ENCODE assay signal across 28 mouse cellular contexts in genomic region chr11:87018081-87018480, GRCm38 (mm10). TPM values are rescaled to one million over a fixed set of nuclear protein-coding genes. Genes with fewer than 3 reads are reported as not detected.
A peak's percentile ranks its signal among the peaks of the same experiment; 100 is the strongest.
DNase-seq lines count a peak whose midpoint lies in the region; ATAC-seq and TF ChIP-seq lines count a peak whose summit lies in the region.
"Had no signal": no experiment of that assay in that cellular context is flagged by ENCODE, and none has a peak within 500 bp of the region (broad histone marks: within the 10 kb centered on the region; RNA-seq: fewer than 3 reads in every experiment).

No protein-coding gene starts in this region.

- no peak overlapping the region for H3K4me2 ChIP-seq in limb, embryonic 12.5 days
- H3K4me2 ChIP-seq in stomach, postnatal 0 days (replicated peaks; ENCODE audit: low read depth): no peak overlapping the region
- H3K4me2 ChIP-seq in forebrain, embryonic 15.5 days (replicated peaks): no peak overlapping the region
- H3K4me2 ChIP-seq: embryonic facial prominence, embryonic 13.5 days; forebrain, embryonic 12.5 days; heart, embryonic 11.5 days; hindbrain, embryonic 12.5 days; hindbrain, embryonic 15.5 days had no signal

- H3K4me3 ChIP-seq in limb, embryonic 12.5 days (replicated peaks): no peak overlapping the region
- H3K4me3 ChIP-seq in limb, embryonic 10.5 days: no peak overlapping the region
- H3K4me3 ChIP-seq in bone marrow macrophage, adult 2 months (ENCODE audit: insufficient read depth, low read length): no peak overlapping the region
- no peak overlapping the region for H3K4me3 ChIP-seq in stomach, postnatal 0 days (ENCODE audit: low read depth, low read length)
- H3K4me3 ChIP-seq in forebrain, embryonic 15.5 days: no peak overlapping the region
- H3K4me3 ChIP-seq: embryonic facial prominence, embryonic 10.5 days; embryonic facial prominence, embryonic 13.5 days; erythroblast, embryonic 14.5 days; forebrain, embryonic 12.5 days; gastrocnemius, adult 2 months; hindbrain, embryonic 12.5 days; hindbrain, embryonic 15.5 days had no signal

- peaks cover 25% of the 10 kb centered on the region for H3K4me1 ChIP-seq in limb, embryonic 12.5 days (replicated peaks)
- peaks cover 20% of the 10 kb centered on the region for H3K4me1 ChIP-seq in limb, embryonic 10.5 days
- peaks cover 46% of the 10 kb centered on the region for H3K4me1 ChIP-seq in bone marrow macrophage, adult 2 months (ENCODE audit: control insufficient read depth, insufficient read depth, low read length)
- no peaks in the 10 kb centered on the region for H3K4me1 ChIP-seq in stomach, postnatal 0 days (replicated peaks; ENCODE audit: control insufficient read depth, insufficient read depth)
- no peaks in the 10 kb centered on the region for H3K4me1 ChIP-seq in forebrain, embryonic 15.5 days
- H3K4me1 ChIP-seq: embryonic facial prominence, embryonic 13.5 days; forebrain, embryonic 12.5 days; hindbrain, embryonic 12.5 days; hindbrain, embryonic 15.5 days had no signal

- 34% methylated on average over 4 of the region's 4 CpGs for WGBS in limb, embryonic 12.5 days
- WGBS in limb, embryonic 10.5 days: 68% methylated on average over 4 of the region's 4 CpGs
- WGBS in stomach, postnatal 0 days: 50% methylated on average over 4 of the region's 4 CpGs
- 70% methylated on average over 4 of the region's 4 CpGs for WGBS in forebrain, embryonic 15.5 days

- H3K27me3 ChIP-seq in limb, embryonic 12.5 days: no peaks in the 10 kb centered on the region
- no peaks in the 10 kb centered on the region for H3K27me3 ChIP-seq in limb, embryonic 10.5 days (ENCODE audit: low read depth, poor library complexity, severe bottlenecking)
- no peaks in the 10 kb centered on the region for H3K27me3 ChIP-seq in stomach, postnatal 0 days (ENCODE audit: control insufficient read depth, insufficient read depth, low read length)
- H3K27me3 ChIP-seq in forebrain, embryonic 15.5 days: no peaks in the 10 kb centered on the region
- H3K27me3 ChIP-seq: embryonic facial prominence, embryonic 13.5 days; forebrain, embryonic 12.5 days; hindbrain, embryonic 12.5 days; hindbrain, embryonic 15.5 days; Patski had no signal

- no peak overlapping the region for H3K9ac ChIP-seq in limb, embryonic 12.5 days (replicated peaks)
- no peak overlapping the region for H3K9ac ChIP-seq in stomach, postnatal 0 days (ENCODE audit: low read length)
- H3K9ac ChIP-seq in forebrain, embryonic 15.5 days (replicated peaks): no peak overlapping the region
- H3K9ac ChIP-seq: embryonic facial prominence, embryonic 13.5 days; forebrain, embryonic 12.5 days; hindbrain, embryonic 12.5 days; hindbrain, embryonic 15.5 days had no signal

- no peak for TF ChIP-seq CTCF in bone marrow macrophage, adult 2 months (IDR thresholded peaks at IDR 0.05; ENCODE audit: low read depth, low read length)
- TF ChIP-seq CTCF in stomach, postnatal 0 days (IDR thresholded peaks at IDR 0.05; ENCODE audit: low read depth): no peak

- ATAC-seq in limb, embryonic 12.5 days (ENCODE audit: insufficient number of reproducible peaks, insufficient read depth, low FRiP score, low TSS enrichment, low read depth): no peak
- ATAC-seq in stomach, postnatal 0 days (ENCODE audit: low FRiP score, low TSS enrichment): peak; percentile 64
- no peak for ATAC-seq in forebrain, embryonic 15.5 days (replicated peaks)
- ATAC-seq: forebrain, embryonic 16.5 days; Patski had no signal

- no peak for DNase-seq in limb, embryonic 10.5 days (ENCODE audit: low spot score)
- peak; percentile 23 for DNase-seq in urinary bladder, postnatal 14 days (ENCODE audit: low spot score)
- no peak for DNase-seq in urinary bladder, postnatal 4 days (ENCODE audit: low spot score in 2 of 2)
- DNase-seq in stomach, postnatal 0 days (ENCODE audit: low spot score): peak; percentile 29
- DNase-seq in embryo, embryonic 10.5 days (ENCODE audit: low spot score): no peak
- DNase-seq: adrenal gland, postnatal 10 days; adrenal gland, postnatal 36 days; cerebellum, adult 11 months; cerebellum, adult 2 months; cerebellum, adult 9-11 months; cerebellum, postnatal 25 days; embryo, embryonic 11 days; gastrocnemius, adult 2 months; gastrocnemius, postnatal 14 days; heart, adult 11 months had no signal

- TF ChIP-seq EP300 in stomach, postnatal 0 days (optimal IDR thresholded peaks at IDR 0.05): no peak

- no peaks in the 10 kb centered on the region; the same call in 1 of the 2 replicates for H3K9me3 ChIP-seq in limb, embryonic 12.5 days
- H3K9me3 ChIP-seq in limb, embryonic 10.5 days (replicated peaks): no peaks in the 10 kb centered on the region
- no peaks in the 10 kb centered on the region for H3K9me3 ChIP-seq in stomach, postnatal 0 days (ENCODE audit: control insufficient read depth, low read length)
- no peaks in the 10 kb centered on the region for H3K9me3 ChIP-seq in forebrain, embryonic 15.5 days
- H3K9me3 ChIP-seq: embryonic facial prominence, embryonic 10.5 days; embryonic facial prominence, embryonic 13.5 days; forebrain, embryonic 12.5 days; hindbrain, embryonic 12.5 days; hindbrain, embryonic 15.5 days had no signal

- H3K27ac ChIP-seq in limb, embryonic 12.5 days: peak overlapping the region; percentile 9; the same call in 1 of the 2 replicates
- H3K27ac ChIP-seq in limb, embryonic 10.5 days: no peak overlapping the region; the same call in 1 of the 2 replicates
- peak overlapping the region; percentile 86 for H3K27ac ChIP-seq in bone marrow macrophage, adult 2 months (ENCODE audit: insufficient read depth, low read depth, low read length)
- H3K27ac ChIP-seq in stomach, postnatal 0 days (replicated peaks): peak overlapping the region; percentile 36; the same call in 1 of the 2 replicates
- no peak overlapping the region for H3K27ac ChIP-seq in forebrain, embryonic 15.5 days (replicated peaks)
- H3K27ac ChIP-seq: embryonic facial prominence, embryonic 10.5 days; embryonic facial prominence, embryonic 13.5 days; forebrain, embryonic 12.5 days; gastrocnemius, adult 2 months; hindbrain, embryonic 12.5 days; hindbrain, embryonic 15.5 days had no signal

- TF ChIP-seq POLR2A in bone marrow macrophage, adult 2 months (IDR thresholded peaks at IDR 0.05; ENCODE audit: borderline replicate concordance, low read depth, low read length): no peak

- H3K36me3 ChIP-seq in limb, embryonic 12.5 days: no peaks in the 10 kb centered on the region
- H3K36me3 ChIP-seq in limb, embryonic 10.5 days: no peaks in the 10 kb centered on the region
- H3K36me3 ChIP-seq in stomach, postnatal 0 days (ENCODE audit: control insufficient read depth, insufficient read depth, low read length): no peaks in the 10 kb centered on the region
- H3K36me3 ChIP-seq in forebrain, embryonic 15.5 days: no peaks in the 10 kb centered on the region
- H3K36me3 ChIP-seq: embryonic facial prominence, embryonic 10.5 days; embryonic facial prominence, embryonic 13.5 days; forebrain, embryonic 12.5 days; G1E; hindbrain, embryonic 12.5 days; hindbrain, embryonic 15.5 days had no signal

RNA-seq across cellular contexts. Expression of gene Ypel2, which starts 24.6 kb away (rescaled TPM):
- polyA plus RNA-seq in limb, embryonic 12.5 days (2016; fragmentation: Nextera tagmentation; extraction: Ambion mirVana): 9.8 and 10.5 TPM in 2 replicates
- 3.0 and 5.5 TPM in 2 replicates for polyA plus RNA-seq in limb, embryonic 10.5 days (2016; fragmentation: Nextera tagmentation; extraction: Ambion mirVana)
- 19.5 and 19.8 TPM in 2 replicates for polyA plus RNA-seq in bone marrow macrophage, adult 2 months (2012; ENCODE audit: insufficient read depth, insufficient read length, missing spikeins)
- 3.9 and 4.0 TPM in 2 replicates for polyA plus RNA-seq in stomach, postnatal 0 days (2015; fragmentation: Nextera tagmentation; extraction: Ambion mirVana)
- 8.1 and 8.3 TPM in 2 replicates for polyA plus RNA-seq in forebrain, embryonic 15.5 days (2015; fragmentation: Nextera tagmentation; extraction: Ambion mirVana)

RNA-seq across cellular contexts. Expression of gene Gdpd1, which starts 55.8 kb away (rescaled TPM):
- polyA plus RNA-seq in limb, embryonic 12.5 days (2016; fragmentation: Nextera tagmentation; extraction: Ambion mirVana): 28.4 and 30.6 TPM in 2 replicates
- polyA plus RNA-seq in limb, embryonic 10.5 days (2016; fragmentation: Nextera tagmentation; extraction: Ambion mirVana): 16.6 and 25.9 TPM in 2 replicates
- 41.1 and 43.1 TPM in 2 replicates for polyA plus RNA-seq in bone marrow macrophage, adult 2 months (2012; ENCODE audit: insufficient read depth, insufficient read length, missing spikeins)
- polyA plus RNA-seq in stomach, postnatal 0 days (2015; fragmentation: Nextera tagmentation; extraction: Ambion mirVana): 51.2 and 54.8 TPM in 2 replicates
- 187 TPM in 2 replicates for polyA plus RNA-seq in forebrain, embryonic 15.5 days (2015; fragmentation: Nextera tagmentation; extraction: Ambion mirVana)

Comparison
In these comparisons a context has a peak if more than half of its experiments do, and no peak if none do; other contexts are left out.
1. H3K27ac ChIP-seq: peak in limb, embryonic 12.5 days (single experiment), bone marrow macrophage, adult 2 months (single experiment) and stomach, postnatal 0 days (single experiment); none in limb, embryonic 10.5 days (single experiment) and forebrain, embryonic 15.5 days (single experiment).
2. DNase-seq: peak in urinary bladder, postnatal 14 days (single experiment) and stomach, postnatal 0 days (single experiment); none in limb, embryonic 10.5 days (single experiment), urinary bladder, postnatal 4 days (0 of 2) and embryo, embryonic 10.5 days (single experiment).